Mouse (Mus musculus): ENCODE results near the gene Rergl. TPM values are rescaled to one million over a fixed set of nuclear protein-coding genes. Genes with fewer than 3 reads are reported as not detected.

The Rergl gene
- polyA plus RNA-seq (2016; fragmentation: Nextera tagmentation; extraction: Ambion mirVana) = not detected in 2 replicates

DNA sequence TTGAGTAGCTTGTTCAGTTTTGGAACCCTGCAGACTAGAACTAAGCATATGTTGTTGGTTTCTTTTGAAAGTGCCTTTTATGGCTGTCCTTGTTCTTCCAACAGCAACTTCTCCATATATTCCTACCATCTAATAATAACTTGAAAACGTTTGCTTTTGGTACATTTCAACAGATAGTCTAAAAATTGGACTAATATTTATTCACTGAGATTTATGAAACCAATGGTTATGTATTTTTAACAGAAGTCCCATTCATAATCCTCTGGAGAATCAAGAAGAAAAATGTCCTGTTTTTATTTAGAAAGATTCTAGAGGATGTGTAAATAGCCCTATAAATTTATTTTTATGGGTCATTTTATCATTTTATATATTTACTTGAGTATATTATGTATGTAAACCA lies at the start of gene Rergl:
Rergl (minus strand) TSS at position 101 of the 400 bp plus-strand sequence.
- no peak within 1 kb of the TSS for H3K4me3 ChIP-seq
- no peak within 1 kb of the TSS for H3K27ac ChIP-seq
- no peaks in the 10 kb centered on the region for H3K4me1 ChIP-seq
- H3K27me3 ChIP-seq (ENCODE audit: low read depth, poor library complexity, severe bottlenecking) = no peaks in the 10 kb centered on the region
- no peaks in the 10 kb centered on the region for H3K9me3 ChIP-seq (replicated peaks)
- no peak for DNase-seq (ENCODE audit: low spot score)
- WGBS = 31% methylated on average over 1 of the region's 1 CpGs
- no peaks in the 10 kb centered on the region for H3K36me3 ChIP-seq

GRCm38 (mm10) chr6:139538469-139538868 lies 36.7 kb upstream of the Rergl start:
- no peaks in the 10 kb centered on the region for H3K27me3 ChIP-seq (ENCODE audit: low read depth, poor library complexity, severe bottlenecking)
- H3K4me1 ChIP-seq = no peaks in the 10 kb centered on the region
- no peak overlapping the region for H3K27ac ChIP-seq
- no peaks in the 10 kb centered on the region for H3K36me3 ChIP-seq
- 63% methylated on average over 2 of the region's 2 CpGs for WGBS
- H3K4me3 ChIP-seq = no peak overlapping the region
- no peaks in the 10 kb centered on the region for H3K9me3 ChIP-seq (replicated peaks)
- DNase-seq (ENCODE audit: low spot score) = no peak

GRCm38 (mm10) chr6:139525406-139525805 lies 23.6 kb upstream of the Rergl start:
- H3K27ac ChIP-seq = no peak overlapping the region
- H3K36me3 ChIP-seq = no peaks in the 10 kb centered on the region
- no peaks in the 10 kb centered on the region for H3K9me3 ChIP-seq (replicated peaks)
- H3K4me1 ChIP-seq = no peaks in the 10 kb centered on the region
- DNase-seq (ENCODE audit: low spot score) = no peak
- H3K4me3 ChIP-seq = no peak overlapping the region
- no peaks in the 10 kb centered on the region for H3K27me3 ChIP-seq (ENCODE audit: low read depth, poor library complexity, severe bottlenecking)

- no peak for DNase-seq (ENCODE audit: low spot score)
- H3K4me3 ChIP-seq = no peak overlapping the region
- H3K27me3 ChIP-seq (ENCODE audit: low read depth, poor library complexity, severe bottlenecking) = no peaks in the 10 kb centered on the region
- WGBS = 72% methylated on average over 5 of the region's 5 CpGs
- no peaks in the 10 kb centered on the region for H3K36me3 ChIP-seq
- H3K27ac ChIP-seq = no peak overlapping the region
- H3K4me1 ChIP-seq = no peaks in the 10 kb centered on the region
- H3K9me3 ChIP-seq (replicated peaks) = no peaks in the 10 kb centered on the region
These were observed 22.5 kb upstream of the Rergl start for GRCm38 (mm10) chr6:139524288-139524687.

DNA sequence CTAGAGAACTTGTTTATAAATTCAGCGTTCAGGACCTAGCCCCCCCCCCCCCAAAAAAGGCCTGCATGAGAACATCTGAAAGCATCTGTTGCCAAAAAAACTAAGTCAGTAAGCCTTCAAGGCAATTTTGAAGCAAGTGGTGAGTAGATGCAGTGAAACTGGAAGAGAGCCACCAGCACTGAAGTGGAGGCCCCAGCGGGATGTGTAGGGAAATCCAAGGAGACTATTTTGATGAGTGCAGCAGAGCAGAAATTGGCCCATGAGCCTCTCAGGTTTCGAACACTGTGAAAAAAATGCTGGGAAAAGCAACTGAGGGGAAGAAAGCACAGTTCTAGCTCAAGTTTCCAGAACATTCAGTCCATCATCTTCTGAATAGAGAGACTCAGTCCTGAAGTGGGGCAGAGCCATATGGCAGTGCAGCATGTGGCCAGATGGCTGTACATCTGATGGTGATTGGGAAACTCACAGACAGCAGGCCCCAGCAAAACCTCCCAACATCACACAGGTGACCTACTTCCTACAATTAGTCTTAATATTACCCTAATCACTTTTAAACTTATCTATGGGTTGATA lies 13.2 kb upstream of the Rergl start:
- H3K4me1 ChIP-seq = no peaks in the 10 kb centered on the region
- H3K27me3 ChIP-seq (ENCODE audit: low read depth, poor library complexity, severe bottlenecking) = no peaks in the 10 kb centered on the region
- 90% methylated on average over 3 of the region's 3 CpGs for WGBS
- H3K9me3 ChIP-seq (replicated peaks) = no peaks in the 10 kb centered on the region
- H3K36me3 ChIP-seq = no peaks in the 10 kb centered on the region
- no peak overlapping the region for H3K4me3 ChIP-seq
- DNase-seq (ENCODE audit: low spot score) = no peak
- no peak overlapping the region for H3K27ac ChIP-seq

DNA sequence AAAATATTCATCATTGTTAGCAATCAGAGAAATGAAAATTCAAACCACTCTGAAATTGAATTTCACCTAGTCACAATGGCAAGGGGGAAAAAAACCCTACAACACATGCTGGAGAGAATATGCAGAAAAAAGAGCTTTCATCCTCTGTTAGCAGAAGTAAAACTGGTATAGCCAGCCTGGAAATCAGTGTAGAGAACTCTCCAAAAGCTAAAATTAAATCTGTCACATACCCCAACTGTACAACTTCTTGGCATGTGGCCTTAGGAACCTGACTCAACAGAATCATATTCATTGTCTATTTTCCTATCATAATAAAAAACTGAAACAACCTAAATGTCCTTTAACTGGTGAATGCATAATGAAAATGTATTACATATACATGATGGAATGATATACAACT lies 22.0 kb downstream of the Rergl start:
- Histone ChIP-seq H3K9me3 (replicated peaks) (no peaks in the 10 kb centered on the region), H3K36me3 (no peaks in the 10 kb centered on the region), H3K27me3 (ENCODE audit: low read depth, poor library complexity, severe bottlenecking) (no peaks in the 10 kb centered on the region), H3K4me1 (no peaks in the 10 kb centered on the region), H3K27ac (no peak overlapping the region), H3K4me3 (no peak overlapping the region)
- no peak for DNase-seq (ENCODE audit: low spot score)

DNA sequence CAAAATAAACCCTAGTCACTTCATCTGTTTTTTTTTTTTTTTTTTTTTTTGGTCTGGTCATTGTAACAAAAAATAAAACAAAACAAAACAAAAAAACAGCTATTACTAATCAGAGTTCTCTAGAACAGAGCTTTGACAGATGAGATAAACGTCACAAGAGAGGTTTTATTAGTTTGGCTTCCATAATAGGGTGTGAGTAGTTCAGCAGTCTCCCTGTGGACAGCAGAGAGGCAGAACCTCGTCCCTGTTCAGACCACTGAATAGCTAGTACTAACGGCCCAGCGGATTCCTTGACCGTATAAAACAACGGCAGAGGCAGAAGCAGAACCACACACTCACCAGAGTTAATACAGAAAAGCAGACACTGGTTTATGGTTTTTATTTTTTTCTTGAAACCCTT lies 36.8 kb downstream of the Rergl start:
- no peaks in the 10 kb centered on the region for H3K27me3 ChIP-seq (ENCODE audit: low read depth, poor library complexity, severe bottlenecking)
- no peak overlapping the region for H3K4me3 ChIP-seq
- H3K9me3 ChIP-seq (replicated peaks) = no peaks in the 10 kb centered on the region
- H3K4me1 ChIP-seq = no peaks in the 10 kb centered on the region
- no peak for DNase-seq (ENCODE audit: low spot score)
- no peak overlapping the region for H3K27ac ChIP-seq
- H3K36me3 ChIP-seq = no peaks in the 10 kb centered on the region
- 69% methylated on average over 6 of the region's 6 CpGs for WGBS

GRCm38 (mm10) chr6:139464292-139464691 lies 37.5 kb downstream of the Rergl start:
- H3K9me3 ChIP-seq (replicated peaks) = no peaks in the 10 kb centered on the region
- H3K4me1 ChIP-seq = no peaks in the 10 kb centered on the region
- H3K4me3 ChIP-seq = no peak overlapping the region
- 80% methylated on average over 2 of the region's 2 CpGs for WGBS
- H3K36me3 ChIP-seq = no peaks in the 10 kb centered on the region
- no peaks in the 10 kb centered on the region for H3K27me3 ChIP-seq (ENCODE audit: low read depth, poor library complexity, severe bottlenecking)
- no peak overlapping the region for H3K27ac ChIP-seq
- DNase-seq (ENCODE audit: low spot score) = no peak

DNA sequence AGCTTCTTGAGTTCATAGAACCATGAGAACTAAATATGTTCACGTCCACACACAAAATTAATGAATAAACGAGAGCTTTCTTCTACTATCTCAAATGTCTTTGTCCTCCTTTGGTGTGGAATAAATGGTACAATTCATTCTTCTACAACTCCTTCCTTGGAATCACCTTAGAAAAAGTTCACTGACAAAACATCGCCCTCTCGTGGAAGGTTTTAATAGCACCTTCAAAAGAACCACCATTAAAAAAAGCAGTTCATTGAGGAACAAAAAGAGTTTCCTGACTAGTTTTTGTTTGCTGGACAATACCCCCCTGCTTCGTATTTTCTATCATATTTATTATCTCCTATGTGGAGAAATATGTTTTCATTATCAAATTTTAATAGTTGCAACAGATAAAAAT lies 40.7 kb downstream of the Rergl start:
- DNase-seq (ENCODE audit: low spot score) = no peak
- 39% methylated on average over 5 of the region's 5 CpGs for WGBS
- H3K4me1 ChIP-seq = no peaks in the 10 kb centered on the region

GRCm38 (mm10) chr6:139460470-139460869 lies 41.3 kb downstream of the Rergl start:
- H3K36me3 ChIP-seq = no peaks in the 10 kb centered on the region
- H3K4me1 ChIP-seq = no peaks in the 10 kb centered on the region
- H3K4me3 ChIP-seq = no peak overlapping the region
- DNase-seq (ENCODE audit: low spot score) = no peak
- H3K9me3 ChIP-seq (replicated peaks) = no peaks in the 10 kb centered on the region
- H3K27ac ChIP-seq = no peak overlapping the region
- H3K27me3 ChIP-seq (ENCODE audit: low read depth, poor library complexity, severe bottlenecking) = no peaks in the 10 kb centered on the region
- WGBS = 89% methylated on average over 10 of the region's 10 CpGs

More for the DNA sequence above, 40.7 kb downstream of the Rergl start:
- H3K36me3 ChIP-seq = no peaks in the 10 kb centered on the region
- no peak overlapping the region for H3K27ac ChIP-seq
- no peaks in the 10 kb centered on the region for H3K9me3 ChIP-seq (replicated peaks)
- no peaks in the 10 kb centered on the region for H3K27me3 ChIP-seq (ENCODE audit: low read depth, poor library complexity, severe bottlenecking)
- no peak overlapping the region for H3K4me3 ChIP-seq

DNA sequence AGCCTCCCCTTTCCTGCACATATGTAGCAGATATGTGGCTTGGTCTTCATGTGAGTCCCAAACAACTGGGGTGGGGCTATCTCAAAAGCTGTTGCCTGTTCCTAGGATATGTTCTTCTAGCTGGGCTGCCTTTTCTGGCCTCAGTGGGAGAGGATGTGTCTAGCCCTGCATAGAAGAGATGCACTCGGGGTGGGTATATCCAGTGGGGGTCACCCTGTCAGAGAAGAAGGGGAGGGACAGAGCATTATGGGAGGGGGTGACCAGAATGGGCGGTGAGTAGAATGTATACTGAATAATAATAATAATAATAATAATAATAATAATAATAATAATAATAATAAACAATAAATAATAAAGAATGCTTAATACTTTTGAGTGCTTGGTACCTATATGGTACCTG lies 57.8 kb downstream of the Rergl start:
- no peak for DNase-seq (ENCODE audit: low spot score)
- WGBS = 91% methylated on average over 2 of the region's 2 CpGs
- Histone ChIP-seq H3K27me3 (ENCODE audit: low read depth, poor library complexity, severe bottlenecking) (no peaks in the 10 kb centered on the region), H3K9me3 (replicated peaks) (no peaks in the 10 kb centered on the region), H3K27ac (no peak overlapping the region), H3K4me3 (no peak overlapping the region), H3K4me1 (no peaks in the 10 kb centered on the region), H3K36me3 (no peaks in the 10 kb centered on the region)

Other genes with a start within 250 kb of the Rergl start
- 0.10 and 0.33 TPM in 2 replicates for gene Pik3c2g, start 85.2 kb upstream of the Rergl start, polyA plus RNA-seq (2016; fragmentation: Nextera tagmentation; extraction: Ambion mirVana)